8 mouse cellular contexts compared by ENCODE assay signal in the genomic region with DNA sequence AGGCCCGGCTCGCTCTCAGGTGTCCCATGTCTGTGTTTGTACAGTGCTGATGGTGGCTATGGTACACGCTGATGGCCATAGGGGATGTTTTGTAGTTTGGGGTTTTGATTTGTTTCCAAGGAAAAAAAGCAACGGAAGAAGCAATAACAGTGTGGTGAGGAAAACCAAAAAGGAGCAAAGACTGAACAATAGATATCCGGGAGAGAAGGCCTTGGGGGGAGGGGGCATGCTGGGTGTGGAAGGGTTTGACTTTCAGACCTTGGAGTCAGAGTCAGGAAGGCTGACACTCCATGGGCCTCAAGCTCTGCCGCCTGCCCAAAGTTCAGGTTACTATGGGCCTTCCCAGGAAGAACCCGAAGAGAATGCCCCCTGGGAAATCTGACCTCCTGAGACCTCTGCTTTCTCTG.
DNase-seq lines count a peak whose midpoint lies in the region; ATAC-seq lines count a peak whose summit lies in the region.

No protein-coding gene starts in this region.

- H3K27me3 ChIP-seq in hindbrain, embryonic 10.5 days (ENCODE audit: insufficient read depth, poor library complexity, severe bottlenecking) = peaks cover 54% of the 10 kb centered on the region
- no peaks in the 10 kb centered on the region for H3K27me3 ChIP-seq in limb, embryonic 13.5 days
- no peaks in the 10 kb centered on the region for H3K27me3 ChIP-seq in stomach, embryonic 15.5 days (replicated peaks)

- peak overlapping the region; percentile 98 for H3K27ac ChIP-seq in hindbrain, embryonic 10.5 days
- peak overlapping the region; percentile 100 for H3K27ac ChIP-seq in limb, embryonic 13.5 days
- H3K27ac ChIP-seq in stomach, embryonic 15.5 days = peak overlapping the region; percentile 100

- peak; percentile 36 for DNase-seq in cerebellum, adult 9-11 months
- no peak for DNase-seq in cerebellum, postnatal 14 days
- DNase-seq in embryo, embryonic 11 days = peak; percentile 50
- peak; percentile 18 for DNase-seq in hindbrain, embryonic 10.5 days (ENCODE audit: low spot score)

- H3K4me3 ChIP-seq in hindbrain, embryonic 10.5 days = peak overlapping the region; percentile 79; the same call in 1 of the 2 replicates
- peak overlapping the region; percentile 100 for H3K4me3 ChIP-seq in limb, embryonic 13.5 days
- peak overlapping the region; percentile 92 for H3K4me3 ChIP-seq in stomach, embryonic 15.5 days (replicated peaks)

- 4% methylated on average over 7 of the region's 7 CpGs for WGBS in hindbrain, embryonic 10.5 days
- 11% methylated on average over 7 of the region's 7 CpGs for WGBS in limb, embryonic 13.5 days
- WGBS in stomach, embryonic 15.5 days = 23% methylated on average over 7 of the region's 7 CpGs

- ATAC-seq in limb, embryonic 13.5 days (ENCODE audit: low FRiP score, low read depth) = no peak
- ATAC-seq in stomach, embryonic 15.5 days (ENCODE audit: insufficient read depth, low FRiP score, low read depth) = no peak
- ATAC-seq in megakaryocyte progenitor cell, adult 5-6 weeks (replicated peaks; ENCODE audit: poor library complexity) = no peak
- ATAC-seq in activated CD4-positive, CD25-positive, alpha-beta regulatory T cell, adult 4 months = no peak

- peak overlapping the region; percentile 100 for H3K9ac ChIP-seq in limb, embryonic 13.5 days
- peak overlapping the region; percentile 38; the same call in 1 of the 2 replicates for H3K9ac ChIP-seq in stomach, embryonic 15.5 days

- H3K4me1 ChIP-seq in hindbrain, embryonic 10.5 days (replicated peaks) = peaks cover 87% of the 10 kb centered on the region
- peaks cover 49% of the 10 kb centered on the region for H3K4me1 ChIP-seq in limb, embryonic 13.5 days
- H3K4me1 ChIP-seq in stomach, embryonic 15.5 days = peaks cover 10% of the 10 kb centered on the region; the same call in 1 of the 2 replicates

- H3K4me2 ChIP-seq in limb, embryonic 13.5 days (replicated peaks) = peak overlapping the region; percentile 87
- H3K4me2 ChIP-seq in stomach, embryonic 15.5 days = peak overlapping the region; percentile 93

- H3K36me3 ChIP-seq in hindbrain, embryonic 10.5 days = no peaks in the 10 kb centered on the region
- H3K36me3 ChIP-seq in limb, embryonic 13.5 days = no peaks in the 10 kb centered on the region
- H3K36me3 ChIP-seq in stomach, embryonic 15.5 days = no peaks in the 10 kb centered on the region

- H3K9me3 ChIP-seq in hindbrain, embryonic 10.5 days = no peaks in the 10 kb centered on the region
- no peaks in the 10 kb centered on the region for H3K9me3 ChIP-seq in limb, embryonic 13.5 days
- H3K9me3 ChIP-seq in stomach, embryonic 15.5 days = no peaks in the 10 kb centered on the region

Comparison
In these comparisons a context has a peak if more than half of its experiments do, and no peak if none do; other contexts are left out.
1. DNase-seq: peak in cerebellum, adult 9-11 months (single experiment), embryo, embryonic 11 days (single experiment) and hindbrain, embryonic 10.5 days (single experiment); none in cerebellum, postnatal 14 days (0 of 2).
2. Peak in every context shown above with its lines, with median percentiles within 50 percentile points of each other: H3K27ac ChIP-seq and H3K4me3 ChIP-seq.